Mouse (Mus musculus): Measurements from ENCODE around the gene Slc1a7.

DNA sequence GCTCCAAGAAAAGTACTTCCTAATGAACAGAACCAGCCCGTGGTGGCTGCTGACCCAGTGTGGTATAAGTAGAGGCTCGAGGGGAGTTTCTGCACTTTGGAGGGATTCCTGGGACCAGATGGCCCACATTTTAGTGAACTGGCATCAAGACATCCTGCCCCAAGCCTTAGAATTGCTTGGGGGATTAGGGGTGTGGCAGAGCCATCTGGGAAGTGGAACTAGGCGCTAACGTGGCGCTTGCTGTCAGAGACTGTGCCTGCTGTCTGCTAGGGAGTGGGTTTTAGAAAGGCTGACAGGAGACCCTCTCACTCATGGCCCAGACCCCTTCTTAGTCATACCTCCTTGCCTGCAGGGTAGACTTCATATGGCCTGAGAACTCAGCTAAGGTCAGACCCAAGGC lies 17.7 kb downstream of the Slc1a7 start:
- TF ChIP-seq CTCF (IDR thresholded peaks at IDR 0.05; ENCODE audit: low read depth) (no peak), EP300 (IDR thresholded peaks at IDR 0.05; ENCODE audit: low read depth) (no peak)
